In genomic region chr9:112234505-112235024, GRCm38 (mm10) we compare ENCODE assay signal across 8 mouse cellular contexts. TPM values are rescaled to one million over a fixed set of nuclear protein-coding genes. Genes with fewer than 3 reads are reported as not detected.
DNase-seq lines count a peak whose midpoint lies in the region; ATAC-seq and TF ChIP-seq lines count a peak whose summit lies in the region.

No protein-coding gene starts in this region.

- peak; percentile 76; the same call in 1 of the 2 replicates for ATAC-seq in kidney, embryonic 14.5 days (ENCODE audit: low FRiP score, low TSS enrichment)
- ATAC-seq in neural tube, embryonic 11.5 days (ENCODE audit: insufficient read depth, low FRiP score, low TSS enrichment): peak; percentile 58

- H3K36me3 ChIP-seq in kidney, embryonic 14.5 days (ENCODE audit: control insufficient read depth, insufficient read depth, low read length): no peaks in the 10 kb centered on the region
- no peaks in the 10 kb centered on the region for H3K36me3 ChIP-seq in limb, embryonic 10.5 days
- no peaks in the 10 kb centered on the region for H3K36me3 ChIP-seq in neural tube, embryonic 11.5 days (ENCODE audit: control insufficient read depth, insufficient read depth, low read length)

- peak overlapping the region; percentile 44 for H3K4me3 ChIP-seq in kidney, embryonic 14.5 days (ENCODE audit: low read length)
- H3K4me3 ChIP-seq in embryonic fibroblast, embryonic 13.5 days (ENCODE audit: insufficient read depth, low read length): peak overlapping the region; percentile 8; the same call in 1 of the 2 replicates
- H3K4me3 ChIP-seq in limb, embryonic 10.5 days: peak overlapping the region; percentile 61
- peak overlapping the region; percentile 53 for H3K4me3 ChIP-seq in neural tube, embryonic 11.5 days (ENCODE audit: low read depth, low read length)

- H3K9me3 ChIP-seq in kidney, embryonic 14.5 days (ENCODE audit: control insufficient read depth, low read length): no peaks in the 10 kb centered on the region
- H3K9me3 ChIP-seq in limb, embryonic 10.5 days (replicated peaks): no peaks in the 10 kb centered on the region
- no peaks in the 10 kb centered on the region for H3K9me3 ChIP-seq in neural tube, embryonic 11.5 days (ENCODE audit: control insufficient read depth, low read length)

- H3K27me3 ChIP-seq in kidney, embryonic 14.5 days (ENCODE audit: control insufficient read depth, insufficient read depth, low read length): peaks cover 40% of the 10 kb centered on the region
- peaks cover 70% of the 10 kb centered on the region for H3K27me3 ChIP-seq in limb, embryonic 10.5 days (ENCODE audit: low read depth, poor library complexity, severe bottlenecking)
- peaks cover 28% of the 10 kb centered on the region for H3K27me3 ChIP-seq in neural tube, embryonic 11.5 days (ENCODE audit: control insufficient read depth, insufficient read depth, low read length)

- peaks cover 14% of the 10 kb centered on the region; the same call in 1 of the 2 replicates for H3K4me1 ChIP-seq in kidney, embryonic 14.5 days (ENCODE audit: control insufficient read depth, insufficient read depth, low read length)
- H3K4me1 ChIP-seq in embryonic fibroblast, embryonic 13.5 days (ENCODE audit: control insufficient read depth, insufficient read depth, low read length): no peaks in the 10 kb centered on the region
- H3K4me1 ChIP-seq in limb, embryonic 10.5 days: peaks cover 18% of the 10 kb centered on the region
- H3K4me1 ChIP-seq in neural tube, embryonic 11.5 days (ENCODE audit: control insufficient read depth, insufficient read depth, low read length): peaks cover 5% of the 10 kb centered on the region; the same call in 1 of the 2 replicates

- no peak overlapping the region for H3K27ac ChIP-seq in kidney, embryonic 14.5 days (ENCODE audit: low read depth, low read length)
- no peak overlapping the region for H3K27ac ChIP-seq in embryonic fibroblast, embryonic 13.5 days (ENCODE audit: insufficient read depth, low read length)
- peak overlapping the region; percentile 34 for H3K27ac ChIP-seq in limb, embryonic 10.5 days
- no peak overlapping the region for H3K27ac ChIP-seq in neural tube, embryonic 11.5 days (ENCODE audit: low read depth, low read length)

- no peak for TF ChIP-seq CTCF in brain, embryonic 14.5 days (IDR thresholded peaks at IDR 0.05; ENCODE audit: borderline replicate concordance, extremely low read depth, insufficient read depth, insufficient read length)
- TF ChIP-seq CTCF in embryonic fibroblast, embryonic 13.5 days (IDR thresholded peaks at IDR 0.05; ENCODE audit: borderline replicate concordance, insufficient read depth, low read length): no peak

- TF ChIP-seq POLR2A in brain, embryonic 14.5 days (IDR thresholded peaks at IDR 0.05; ENCODE audit: borderline replicate concordance, extremely low read depth, insufficient read depth, insufficient read length, poor library complexity, severe bottlenecking): 0 out of 2 replicates have a peak, but pooled peaks have one; percentile 3
- no peak for TF ChIP-seq POLR2A in embryonic fibroblast, embryonic 13.5 days (IDR thresholded peaks at IDR 0.05; ENCODE audit: low read depth, low read length)

- under 1% methylated on average over 24 of the region's 24 CpGs for WGBS in kidney, embryonic 14.5 days
- WGBS in limb, embryonic 10.5 days: under 1% methylated on average over 24 of the region's 24 CpGs
- 1% methylated on average over 23 of the region's 24 CpGs for WGBS in neural tube, embryonic 11.5 days

- DNase-seq in kidney, adult 8-10 months: no peak
- peak; percentile 55 for DNase-seq in brain, embryonic 14.5 days (ENCODE audit: low read depth)
- DNase-seq in limb, embryonic 10.5 days (ENCODE audit: low spot score): peak; percentile 56
- DNase-seq in neural tube, embryonic 11.5 days (ENCODE audit: low spot score): peak; percentile 59
- DNase-seq in ovary, postnatal 14 days (ENCODE audit: low spot score): no peak
- no peak for DNase-seq in c-Kit-positive CD71-positive TER-119-positive erythroid progenitor cells, embryonic 14.5 days (ENCODE audit: low spot score)

- H3K4me2 ChIP-seq in kidney, embryonic 14.5 days (replicated peaks; ENCODE audit: low read depth, low read length): peak overlapping the region; percentile 87
- peak overlapping the region; percentile 97 for H3K4me2 ChIP-seq in neural tube, embryonic 11.5 days (ENCODE audit: low read depth)

- H3K9ac ChIP-seq in kidney, embryonic 14.5 days (ENCODE audit: low read depth, low read length): peak overlapping the region; percentile 7; the same call in 1 of the 2 replicates
- H3K9ac ChIP-seq in neural tube, embryonic 11.5 days (ENCODE audit: low read length): peak overlapping the region; percentile 60

RNA-seq across cellular contexts. Expression of gene Arpp21, which starts 1.2 kb away (rescaled TPM):
- polyA plus RNA-seq in kidney, embryonic 14.5 days (2014; fragmentation: Nextera tagmentation; extraction: Ambion mirVana): 0.55 and 0.90 TPM in 2 replicates
- polyA plus RNA-seq in brain, embryonic 14.5 days (2012; rRNA removed): 47.1 and 48.1 TPM in 2 replicates
- polyA plus RNA-seq in embryonic fibroblast, embryonic 13.5 days (2011; ENCODE audit: insufficient read length, low read depth, missing spikeins): not detected in 2 replicates
- 0.48 and 1.2 TPM in 2 replicates for polyA plus RNA-seq in limb, embryonic 10.5 days (2016; fragmentation: Nextera tagmentation; extraction: Ambion mirVana)
- 8.2 TPM in 2 replicates for polyA plus RNA-seq in neural tube, embryonic 11.5 days (2014; fragmentation: Nextera tagmentation; extraction: Ambion mirVana)

Comparison
In these comparisons a context has a peak if more than half of its experiments do, and no peak if none do; other contexts are left out.
1. H3K4me3 ChIP-seq: peak in every context shown above with its lines; median percentile 61 in limb, embryonic 10.5 days; 53 in neural tube, embryonic 11.5 days; 44 in kidney, embryonic 14.5 days; 8 in embryonic fibroblast, embryonic 13.5 days.
2. DNase-seq: peak in brain, embryonic 14.5 days (single experiment), limb, embryonic 10.5 days (single experiment) and neural tube, embryonic 11.5 days (single experiment); none in kidney, adult 8-10 months (0 of 2), ovary, postnatal 14 days (single experiment) and c-Kit-positive CD71-positive TER-119-positive erythroid progenitor cells, embryonic 14.5 days (single experiment).